Mouse (Mus musculus) intestine, embryonic 14.5 days (tissue): ENCODE results near the gene Smg7. TPM values are rescaled to one million over a fixed set of nuclear protein-coding genes. Genes with fewer than 3 reads are reported as not detected.

Experiments used
- ATAC-seq: fragments of 200-750 bp; cut with Nextera tagmentation; replicated peaks from 2 replicates; pipeline ENCODE4 v1.8.0; 2017; ENCODE audit warnings: low read depth, moderate number of reproducible peaks, moderate TSS enrichment, moderate library complexity; ENCODE audit not compliant: low FRiP score, low TSS enrichment
- DNase-seq: peaks from one replicate; pipeline ENCODE4 v3.0.0-alpha.2; 2018; ENCODE audit warnings: low spot score
- H3K27ac ChIP-seq: fragments of 300-500 bp; sonication (generic); 2 replicates; pipeline ENCODE4 v1.5.1; 2014; ENCODE audit warnings: low read depth, mild to moderate bottlenecking, control low read depth
- H3K27me3 ChIP-seq: fragments of 300-500 bp; sonication (generic); replicated peaks from 2 replicates; pipeline ENCODE4 v1.6.1; 2014; ENCODE audit warnings: low read length, control low read depth; ENCODE audit not compliant: control insufficient read depth, insufficient read depth
- H3K36me3 ChIP-seq: fragments of 300-500 bp; sonication (generic); 2 replicates; pipeline ENCODE4 v1.6.1; 2014; ENCODE audit warnings: low read length, control low read depth; ENCODE audit not compliant: control insufficient read depth, insufficient read depth
- H3K4me1 ChIP-seq: fragments of 300-500 bp; sonication (generic); replicated peaks from 2 replicates; pipeline ENCODE4 v1.6.1; 2014; ENCODE audit warnings: low read length, control low read depth, mixed read lengths; ENCODE audit not compliant: control insufficient read depth, insufficient read depth
- H3K4me2 ChIP-seq: fragments of 300-500 bp; sonication (generic); 2 replicates; pipeline ENCODE4 v1.6.1; 2014; ENCODE audit warnings: low read length
- H3K4me3 ChIP-seq: fragments of 300-500 bp; sonication (generic); 2 replicates; pipeline ENCODE4 v1.5.1; 2014; ENCODE audit warnings: low read depth, low read length, control low read depth, mixed read lengths
- H3K9ac ChIP-seq: fragments of 300-500 bp; sonication (generic); 2 replicates; pipeline ENCODE4 v1.6.1; 2014; ENCODE audit warnings: mild to moderate bottlenecking, low read length
- H3K9me3 ChIP-seq: fragments of 300-500 bp; sonication (generic); 2 replicates; pipeline ENCODE4 v1.6.1; 2016; ENCODE audit warnings: low read length, control low read depth; ENCODE audit not compliant: control insufficient read depth
- WGBS: fragments of 180-500 bp; shearing (Covaris S2); extraction: QIAGEN DNeasy Blood & Tissue Kit; methylation state at CpG from one replicate; pipeline ENCODE4 v1.1.7; 2014; 5-methylcytosine and 5-hydroxymethylcytosine counted together
- polyA plus RNA-seq: library from polyadenylated mRNA; unstranded; fragments of >200 nt; fragmentation: Nextera tagmentation; extraction: Ambion mirVana; gene quantifications from 2 replicates; pipeline ENCODE4 v1.2.1, GENCODE M21; 2014

Gene Smg7
- polyA plus RNA-seq, 1 experiment from 2014 or later: 32.9 TPM

DNA sequence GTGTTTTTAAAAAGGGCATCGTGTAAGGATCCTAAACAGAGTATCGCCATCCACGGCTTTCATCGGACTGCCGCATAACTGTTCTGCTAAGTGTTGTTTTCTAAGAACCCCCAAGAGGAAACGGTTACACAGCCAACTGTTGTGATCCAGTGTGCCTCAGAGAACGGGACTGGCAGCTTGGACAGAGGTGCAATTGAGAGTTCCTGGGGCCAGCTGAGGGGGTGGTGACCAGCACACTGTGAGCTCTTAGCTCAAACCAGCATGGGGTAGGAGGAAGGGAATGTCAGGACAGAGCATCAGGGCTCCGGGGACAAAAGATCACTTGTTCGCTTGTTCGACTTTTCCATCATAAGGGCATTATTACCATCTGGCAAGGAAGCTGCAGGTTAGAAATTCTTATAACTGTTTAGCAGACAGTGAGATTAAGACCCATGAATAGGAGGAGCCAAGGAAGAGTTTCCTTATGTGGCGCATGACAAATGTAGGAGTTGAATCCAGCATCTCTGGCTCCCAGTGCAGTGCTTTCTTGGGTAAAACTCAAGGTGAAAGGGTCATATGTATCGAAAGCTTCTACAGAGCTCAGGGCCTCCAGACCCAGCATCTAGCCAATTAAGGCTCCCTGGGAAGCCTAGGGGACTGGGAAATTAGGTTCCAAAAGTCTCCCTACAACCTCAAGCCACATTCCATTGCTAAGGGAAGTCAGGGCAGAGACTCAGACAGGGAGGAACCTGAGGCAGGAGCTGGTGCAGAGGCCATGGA is 109.5 kb downstream of the Smg7 start:
- no peaks in the 10 kb centered on the region for H3K36me3 ChIP-seq
- H3K9me3 ChIP-seq: peaks cover 2% of the 10 kb centered on the region; the same call in 1 of the 2 replicates
- DNase-seq: no peak
- no peaks in the 10 kb centered on the region for H3K27me3 ChIP-seq
- 0 out of 2 replicates have a peak, but pooled peaks have one; percentile 47 for ATAC-seq
- no peak overlapping the region for H3K4me2 ChIP-seq
- H3K4me1 ChIP-seq: no peaks in the 10 kb centered on the region
- no peak overlapping the region for H3K9ac ChIP-seq
- H3K27ac ChIP-seq: no peak overlapping the region; the same call in 1 of the 2 replicates
- H3K4me3 ChIP-seq: no peak overlapping the region
- 63% methylated on average over 12 of the region's 12 CpGs for WGBS

GRCm38 (mm10) chr1:152791269-152791668 is 111.2 kb downstream of the Smg7 start:
- no peak overlapping the region for H3K4me3 ChIP-seq
- H3K4me2 ChIP-seq: no peak overlapping the region
- H3K9me3 ChIP-seq: peaks cover 2% of the 10 kb centered on the region; the same call in 1 of the 2 replicates
- H3K4me1 ChIP-seq: no peaks in the 10 kb centered on the region
- no peak overlapping the region for H3K9ac ChIP-seq
- 33% methylated on average over 4 of the region's 4 CpGs for WGBS
- no peak; the same call in 1 of the 2 replicates for ATAC-seq
- DNase-seq: no peak
- no peaks in the 10 kb centered on the region for H3K36me3 ChIP-seq
- H3K27ac ChIP-seq: no peak overlapping the region
- H3K27me3 ChIP-seq: no peaks in the 10 kb centered on the region

GRCm38 (mm10) chr1:152790821-152791220 is 111.6 kb downstream of the Smg7 start:
- ATAC-seq: 0 out of 2 replicates have a peak, but pooled peaks have one; percentile 45
- Histone ChIP-seq H3K36me3 (no peaks in the 10 kb centered on the region), H3K9me3 (peaks cover 2% of the 10 kb centered on the region; the same call in 1 of the 2 replicates), H3K27me3 (no peaks in the 10 kb centered on the region), H3K27ac (no peak overlapping the region), H3K4me1 (no peaks in the 10 kb centered on the region), H3K4me3 (no peak overlapping the region), H3K9ac (no peak overlapping the region), H3K4me2 (no peak overlapping the region)
- 17% methylated on average over 6 of the region's 6 CpGs for WGBS
- no peak for DNase-seq

- H3K27ac ChIP-seq: no peak overlapping the region
- ATAC-seq (peak; percentile 61), DNase-seq (no peak)
- H3K36me3 ChIP-seq: no peaks in the 10 kb centered on the region
- no peak overlapping the region for H3K4me3 ChIP-seq
- peaks cover 2% of the 10 kb centered on the region; the same call in 1 of the 2 replicates for H3K9me3 ChIP-seq
- 24% methylated on average over 12 of the region's 12 CpGs for WGBS
- H3K4me1 ChIP-seq: no peaks in the 10 kb centered on the region
- 0 out of 2 replicates have a peak overlapping the region, but pooled peaks have one; percentile 26 for H3K4me2 ChIP-seq
- no peaks in the 10 kb centered on the region for H3K27me3 ChIP-seq
- H3K9ac ChIP-seq: no peak overlapping the region
Measured at GRCm38 (mm10) chr1:152790254-152790653, 112.2 kb downstream of the Smg7 start.

DNA sequence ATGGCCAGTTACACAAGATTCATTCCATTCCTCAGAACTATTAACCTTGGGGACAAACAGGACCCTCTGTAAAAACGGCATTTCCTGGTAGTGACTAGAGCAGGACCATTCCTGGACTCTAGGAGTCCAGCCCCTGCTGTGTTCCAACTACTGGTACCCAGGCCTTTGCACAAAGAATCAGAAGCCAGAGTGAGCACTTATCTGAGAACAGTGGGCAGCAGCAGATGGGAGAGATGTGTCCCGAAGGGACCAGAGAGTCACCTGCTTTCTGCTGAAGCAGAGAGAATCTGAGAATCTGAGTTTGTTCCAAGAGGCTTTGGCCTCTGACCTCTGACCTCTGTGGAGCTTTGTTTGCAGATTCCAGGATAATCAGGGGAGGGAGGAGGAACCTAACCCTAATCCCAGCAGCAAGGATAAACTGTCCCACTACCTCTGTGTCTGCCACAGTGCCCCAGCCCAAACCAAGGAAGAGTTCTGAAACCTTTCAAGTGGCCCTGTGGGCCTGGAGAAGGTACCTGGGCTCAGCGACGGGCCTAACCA is 114.3 kb downstream of the Smg7 start:
- WGBS: 32% methylated on average over 4 of the region's 4 CpGs
- Histone ChIP-seq H3K27me3 (no peaks in the 10 kb centered on the region), H3K27ac (no peak overlapping the region)

More for the DNA sequence above, 114.3 kb downstream of the Smg7 start:
- no peaks in the 10 kb centered on the region for H3K9me3 ChIP-seq
- ATAC-seq (no peak), DNase-seq (no peak)
- no peak overlapping the region for H3K4me2 ChIP-seq
- H3K4me3 ChIP-seq: no peak overlapping the region
- no peaks in the 10 kb centered on the region for H3K4me1 ChIP-seq
- no peak overlapping the region for H3K9ac ChIP-seq
- no peaks in the 10 kb centered on the region for H3K36me3 ChIP-seq

Other genes with a start within 250 kb of the Smg7 start
- 0.11 TPM in 1 of 2 replicates, not detected in the other for gene Apobec4, start 152.1 kb downstream of the Smg7 start, polyA plus RNA-seq
- 50.9 and 54.4 TPM in 2 replicates for gene Rgl1, start 136.3 kb downstream of the Smg7 start, polyA plus RNA-seq
- 312 and 313 TPM in 2 replicates for gene Arpc5, start 136.1 kb downstream of the Smg7 start, polyA plus RNA-seq
- 6.1 and 7.2 TPM in 2 replicates for gene Ncf2, start 102.5 kb downstream of the Smg7 start, polyA plus RNA-seq
- gene Nmnat2, start 52.3 kb upstream of the Smg7 start, polyA plus RNA-seq: 2.0 and 3.5 TPM in 2 replicates